Mouse (Mus musculus) bone marrow, adult 2 months (tissue): ENCODE results near the gene Lmo2.

ENCODE experiments used
- CTCF ChIP-seq: fragments of 200-500 bp; IDR thresholded peaks from 2 replicates; pipeline ENCODE4 v1.5.1; 2011; ENCODE audit warnings: low read length, control low read depth; ENCODE audit not compliant: control insufficient read depth, insufficient read depth
- POLR2A ChIP-seq: fragments of 200-500 bp; IDR thresholded peaks from 2 replicates; pipeline ENCODE4 v1.6.1; 2011; ENCODE audit warnings: low read depth, mild to moderate bottlenecking, control low read depth, low read length, borderline replicate concordance; ENCODE audit not compliant: control insufficient read depth

DNA sequence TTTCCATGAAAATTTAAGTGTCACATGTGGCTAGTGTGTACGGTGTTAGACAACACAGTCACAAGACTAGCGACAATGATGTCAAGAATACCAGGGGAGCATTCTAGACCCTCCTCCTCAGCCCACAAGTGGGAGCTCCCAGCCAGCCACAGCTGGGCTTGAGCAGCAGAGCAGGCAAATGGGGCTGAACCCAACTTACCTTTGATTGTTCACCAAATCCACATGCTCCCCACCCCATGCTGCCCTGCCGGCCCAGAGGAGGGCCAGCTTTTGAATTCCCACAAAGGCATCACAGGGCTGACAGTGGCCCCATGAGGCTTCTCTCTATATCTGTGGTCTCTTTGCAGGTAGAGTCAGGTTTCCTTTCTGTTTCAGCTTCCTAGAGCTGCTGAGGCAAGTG, 16.7 kb upstream of the Lmo2 start:
- TF ChIP-seq POLR2A (no peak), CTCF (no peak)
